Mouse (Mus musculus): ENCODE measurements around the gene Adra2b. TPM values are rescaled to one million over a fixed set of nuclear protein-coding genes. Genes with fewer than 3 reads are reported as not detected.

Adra2b gene
- polyA plus RNA-seq (2012; rRNA removed), result 0.18 and 0.20 TPM in 2 replicates

DNA sequence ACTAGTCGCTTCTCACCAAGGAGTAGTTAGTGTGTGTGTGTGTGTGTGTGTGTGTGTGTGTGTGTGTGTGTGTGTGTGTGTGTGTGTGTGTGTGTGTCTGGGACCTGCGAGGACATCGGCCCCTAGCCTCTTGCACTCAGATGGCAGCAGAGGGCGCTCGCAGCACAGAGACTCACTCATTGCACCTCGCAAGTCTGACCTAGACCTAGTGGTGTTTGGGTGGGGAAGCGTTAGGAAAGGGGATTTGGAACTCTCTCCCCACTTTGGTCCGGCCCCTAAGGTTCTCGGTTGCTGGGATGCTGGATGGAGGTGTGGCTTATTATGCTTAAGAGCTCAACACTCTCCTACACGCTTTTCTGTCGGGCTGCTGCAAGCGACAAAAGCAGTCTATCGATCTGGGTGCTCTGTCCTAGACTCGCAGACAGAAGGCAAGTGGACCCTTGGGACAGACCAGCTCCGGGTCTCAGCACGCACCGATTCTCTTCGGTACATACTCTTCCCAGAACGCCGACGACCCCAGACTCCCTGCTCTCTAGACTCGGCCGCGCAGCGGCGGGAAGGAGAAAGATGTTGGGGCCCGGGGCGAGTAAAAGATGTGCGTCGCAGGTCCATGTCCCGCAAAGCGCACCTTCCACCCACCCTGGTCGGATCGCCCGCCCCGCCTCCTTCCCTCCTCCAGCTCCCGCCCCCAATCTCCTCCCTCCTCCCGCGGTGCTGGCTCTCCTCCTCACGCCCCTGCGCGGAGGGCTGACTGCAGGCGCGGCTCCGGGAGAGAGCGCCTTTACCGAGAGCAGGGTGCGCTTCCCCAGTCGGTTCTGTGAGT lies at the start of gene Adra2b:
Gene Adra2b (plus strand): TSS at position 750 of the 823 bp plus-strand sequence.

GRCm38 (mm10) chr2:127335767-127336496 lies 27.1 kb upstream of the Adra2b start, which contains the start of gene Dusp2:
Gene Dusp2 (plus strand): TSS chr2:127336159.

DNA sequence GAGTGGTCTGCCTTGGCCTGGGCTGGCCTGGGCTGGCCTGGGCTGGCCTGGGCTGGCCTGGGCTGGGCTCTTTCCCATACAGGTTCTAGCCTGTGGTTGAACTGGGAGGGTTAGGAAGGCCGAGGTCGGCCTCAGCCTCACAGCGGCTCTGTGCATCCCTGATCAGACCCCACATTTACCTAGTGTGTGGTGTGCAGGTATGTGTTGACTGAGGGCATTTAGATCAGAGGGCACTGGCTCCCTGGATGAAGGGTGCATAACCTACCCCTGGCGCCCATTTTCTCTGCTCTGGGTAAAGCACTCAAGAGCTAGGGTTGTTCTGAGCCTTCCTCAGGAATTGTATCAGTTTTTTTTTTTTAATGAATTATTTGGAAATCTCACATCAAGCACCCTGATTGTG lies 24.6 kb upstream of the Adra2b start, which contains the start of gene Astl:
Gene Astl (plus strand): TSS at position 224 of the 400 bp plus-strand sequence.

Other genes with a start within 250 kb of the Adra2b start
- gene Ncaph, start 229.3 kb upstream of the Adra2b start, polyA plus RNA-seq (2012; rRNA removed), result 32.8 and 42.3 TPM in 2 replicates
- 5.9 and 6.1 TPM in 2 replicates for gene Itpripl1, start 219.8 kb upstream of the Adra2b start, polyA plus RNA-seq (2012; rRNA removed)
- gene 1810024B03Rik, start 154.9 kb upstream of the Adra2b start, polyA plus RNA-seq (2012; rRNA removed), result 2.2 and 2.4 TPM in 2 replicates
- 80.7 and 83.4 TPM in 2 replicates for gene Snrnp200, start 154.8 kb upstream of the Adra2b start, polyA plus RNA-seq (2012; rRNA removed)
- gene Ciao1, start 115.4 kb upstream of the Adra2b start, polyA plus RNA-seq (2012; rRNA removed), result 72.2 and 75.8 TPM in 2 replicates
- 42.7 and 43.3 TPM in 2 replicates for gene Tmem127, start 115.3 kb upstream of the Adra2b start, polyA plus RNA-seq (2012; rRNA removed)
- 80.2 and 84.7 TPM in 2 replicates for gene Stard7, start 93.0 kb upstream of the Adra2b start, polyA plus RNA-seq (2012; rRNA removed)
- 6.6 and 7.5 TPM in 2 replicates for gene Dusp2, start 27.0 kb upstream of the Adra2b start, polyA plus RNA-seq (2012; rRNA removed)
- not detected in 2 replicates for gene Astl, start 24.6 kb upstream of the Adra2b start, polyA plus RNA-seq (2012; rRNA removed)
- 0.06 and 0.30 TPM in 2 replicates for gene Gpat2, start 62.0 kb downstream of the Adra2b start, polyA plus RNA-seq (2012; rRNA removed)
- gene Fahd2a, start 81.4 kb downstream of the Adra2b start, polyA plus RNA-seq (2012; rRNA removed), result 28.9 and 31.4 TPM in 2 replicates
- 12.7 and 14.6 TPM in 2 replicates for gene Kcnip3, start 158.9 kb downstream of the Adra2b start, polyA plus RNA-seq (2012; rRNA removed)
- gene Prom2, start 178.3 kb downstream of the Adra2b start, polyA plus RNA-seq (2012; rRNA removed), result 0.05 and 0.79 TPM in 2 replicates
- gene Zfp661, start 223.9 kb downstream of the Adra2b start, polyA plus RNA-seq (2012; rRNA removed), result 9.4 and 10.4 TPM in 2 replicates
- gene Mrps5, start 224.0 kb downstream of the Adra2b start, polyA plus RNA-seq (2012; rRNA removed), result 143 and 146 TPM in 2 replicates